Mouse (Mus musculus): ENCODE data around the gene Kcnh2. TPM values are rescaled to one million over a fixed set of nuclear protein-coding genes. Genes with fewer than 3 reads are reported as not detected.

The Kcnh2 gene
- polyA plus RNA-seq, 1 experiment: 5.5 TPM

GRCm38 (mm10) chr5:24343379-24343778 is 8.0 kb downstream of the Kcnh2 start:
- Histone ChIP-seq H3K27ac (ENCODE audit: insufficient read depth, low read length) (no peak overlapping the region), H3K4me1 (ENCODE audit: control insufficient read depth, insufficient read depth, insufficient read length) (peaks cover 16% of the 10 kb centered on the region), H3K27me3 (ENCODE audit: control insufficient read depth, insufficient read depth, low read length) (no peaks in the 10 kb centered on the region; the same call in 1 of the 2 replicates), H3K36me3 (ENCODE audit: control insufficient read depth, insufficient read depth, low read length) (no peaks in the 10 kb centered on the region), H3K4me3 (ENCODE audit: extremely low read depth, insufficient read depth, insufficient read length) (no peak overlapping the region)
- DNase-seq (ENCODE audit: low read depth in 1 of 2, low spot score in 2 of 2): no peak
- TF ChIP-seq CTCF (IDR thresholded peaks at IDR 0.05; ENCODE audit: extremely low read depth, insufficient read depth, insufficient read length, insufficient replicate concordance): no peak
- TF ChIP-seq POLR2A (IDR thresholded peaks at IDR 0.05; ENCODE audit: low read depth, low read length): no peak

DNA sequence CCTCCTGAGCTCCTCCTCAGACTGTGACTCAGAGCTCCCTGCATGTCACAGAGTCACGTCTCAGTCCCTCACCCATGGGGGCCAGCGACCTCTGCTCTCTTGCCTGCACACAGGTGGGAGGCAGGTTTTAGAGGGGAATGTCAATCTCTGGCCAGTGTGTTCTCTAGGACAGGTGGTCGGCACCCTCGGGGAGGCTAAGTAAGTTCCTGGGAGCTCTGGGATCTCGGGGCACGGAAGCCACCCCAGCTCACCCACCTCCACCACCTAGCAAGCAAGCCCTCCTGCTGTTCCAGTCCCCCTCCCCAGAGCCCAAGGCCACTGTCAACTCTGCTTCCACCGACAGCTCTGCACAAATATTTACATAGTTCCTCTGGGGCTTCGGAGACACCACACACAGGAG is 8.4 kb downstream of the Kcnh2 start:
- Histone ChIP-seq H3K4me3 (ENCODE audit: extremely low read depth, insufficient read depth, insufficient read length) (no peak overlapping the region), H3K4me1 (ENCODE audit: control insufficient read depth, insufficient read depth, insufficient read length) (peaks cover 13% of the 10 kb centered on the region; the same call in 1 of the 2 replicates), H3K27me3 (ENCODE audit: control insufficient read depth, insufficient read depth, low read length) (no peaks in the 10 kb centered on the region), H3K27ac (ENCODE audit: insufficient read depth, low read length) (no peak overlapping the region), H3K36me3 (ENCODE audit: control insufficient read depth, insufficient read depth, low read length) (no peaks in the 10 kb centered on the region)
- WGBS: 84% methylated on average over 8 of the region's 8 CpGs
- TF ChIP-seq CTCF (IDR thresholded peaks at IDR 0.05; ENCODE audit: extremely low read depth, insufficient read depth, insufficient read length, insufficient replicate concordance) (no peak), POLR2A (IDR thresholded peaks at IDR 0.05; ENCODE audit: low read depth, low read length) (no peak)
- no peak for DNase-seq (ENCODE audit: low read depth in 1 of 2, low spot score in 2 of 2)

DNA sequence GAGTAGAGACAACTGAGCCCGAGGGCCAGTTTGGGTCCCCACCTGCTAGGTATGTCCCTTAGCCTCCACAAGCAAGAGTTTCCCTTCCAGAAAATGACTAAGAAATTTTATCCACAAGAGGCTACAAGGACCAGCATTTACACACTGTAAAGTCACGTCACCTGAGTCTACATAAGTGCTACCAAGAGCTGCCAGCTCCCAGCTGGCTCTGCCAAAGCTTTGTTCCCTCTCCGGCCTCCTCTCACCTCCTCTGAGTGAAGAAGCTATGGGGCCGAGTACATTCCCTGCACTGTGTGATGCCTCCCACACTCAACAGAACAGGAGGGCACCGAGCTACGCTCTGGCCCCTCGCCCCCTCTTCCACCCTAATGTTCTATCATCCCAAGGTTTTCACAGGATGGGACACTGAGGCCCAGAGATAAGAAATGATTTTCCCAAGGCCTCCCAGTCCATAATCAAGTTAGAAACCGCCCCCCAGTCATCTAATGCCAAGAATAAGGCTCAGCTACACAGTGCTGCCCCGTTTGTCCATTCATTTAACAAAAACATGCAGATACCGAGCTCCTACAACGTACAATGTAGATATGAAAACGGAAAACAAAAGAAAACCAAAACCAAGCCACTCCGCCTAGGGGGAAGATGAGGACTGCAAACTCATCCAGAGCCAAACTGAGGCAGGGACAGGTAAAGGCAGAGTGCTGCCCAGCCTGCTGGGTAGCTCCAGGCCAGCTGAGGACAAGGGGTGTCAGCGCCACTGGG is 9.0 kb downstream of the Kcnh2 start:
- Histone ChIP-seq H3K36me3 (ENCODE audit: control insufficient read depth, insufficient read depth, low read length) (no peaks in the 10 kb centered on the region), H3K4me1 (ENCODE audit: control insufficient read depth, insufficient read depth, insufficient read length) (peaks cover 11% of the 10 kb centered on the region; the same call in 1 of the 2 replicates), H3K4me3 (ENCODE audit: extremely low read depth, insufficient read depth, insufficient read length) (no peak overlapping the region), H3K27me3 (ENCODE audit: control insufficient read depth, insufficient read depth, low read length) (no peaks in the 10 kb centered on the region), H3K27ac (ENCODE audit: insufficient read depth, low read length) (no peak overlapping the region)
- TF ChIP-seq CTCF (IDR thresholded peaks at IDR 0.05; ENCODE audit: extremely low read depth, insufficient read depth, insufficient read length, insufficient replicate concordance) (no peak), POLR2A (IDR thresholded peaks at IDR 0.05; ENCODE audit: low read depth, low read length) (no peak)
- WGBS: 87% methylated on average over 14 of the region's 14 CpGs
- DNase-seq (ENCODE audit: low read depth in 1 of 2, low spot score in 2 of 2): no peak

DNA sequence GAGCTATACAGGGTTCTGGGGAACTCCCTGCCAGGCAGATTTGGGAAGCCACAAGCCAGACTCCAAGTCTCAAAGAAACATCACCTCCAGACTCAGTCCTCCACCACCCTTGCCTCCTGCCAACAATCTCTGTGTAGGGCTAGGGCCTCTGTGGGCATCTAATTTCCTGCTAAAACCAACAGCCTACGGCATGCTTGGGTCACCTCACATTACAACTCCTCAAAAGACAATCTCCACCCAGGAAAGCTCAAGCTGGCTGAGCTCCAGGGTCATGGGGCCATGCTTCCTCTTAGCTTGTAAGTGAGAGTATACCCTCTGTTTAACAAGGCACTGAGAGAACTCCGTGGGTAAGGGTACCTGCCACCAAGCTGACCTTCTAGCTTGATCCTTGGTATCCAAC is 13.6 kb downstream of the Kcnh2 start:
- TF ChIP-seq CTCF (IDR thresholded peaks at IDR 0.05; ENCODE audit: extremely low read depth, insufficient read depth, insufficient read length, insufficient replicate concordance) (no peak), POLR2A (IDR thresholded peaks at IDR 0.05; ENCODE audit: low read depth, low read length) (no peak)
- 12% methylated on average over 2 of the region's 2 CpGs for WGBS
- no peaks in the 10 kb centered on the region for H3K27me3 ChIP-seq (ENCODE audit: control insufficient read depth, insufficient read depth, low read length)
- DNase-seq (ENCODE audit: low read depth in 1 of 2, low spot score in 2 of 2): no peak
- no peaks in the 10 kb centered on the region; the same call in 1 of the 2 replicates for H3K4me1 ChIP-seq (ENCODE audit: control insufficient read depth, insufficient read depth, insufficient read length)
- H3K4me3 ChIP-seq (ENCODE audit: extremely low read depth, insufficient read depth, insufficient read length): no peak overlapping the region
- H3K27ac ChIP-seq (ENCODE audit: insufficient read depth, low read length): no peak overlapping the region
- H3K36me3 ChIP-seq (ENCODE audit: control insufficient read depth, insufficient read depth, low read length): no peaks in the 10 kb centered on the region

- Histone ChIP-seq H3K4me1 (ENCODE audit: control insufficient read depth, insufficient read depth, insufficient read length) (no peaks in the 10 kb centered on the region; the same call in 1 of the 2 replicates), H3K27ac (ENCODE audit: insufficient read depth, low read length) (no peak overlapping the region), H3K4me3 (ENCODE audit: extremely low read depth, insufficient read depth, insufficient read length) (no peak overlapping the region), H3K36me3 (ENCODE audit: control insufficient read depth, insufficient read depth, low read length) (no peaks in the 10 kb centered on the region), H3K27me3 (ENCODE audit: control insufficient read depth, insufficient read depth, low read length) (no peaks in the 10 kb centered on the region)
- TF ChIP-seq POLR2A (IDR thresholded peaks at IDR 0.05; ENCODE audit: low read depth, low read length): no peak
- DNase-seq (ENCODE audit: low read depth in 1 of 2, low spot score in 2 of 2): no peak
- WGBS: 26% methylated on average over 9 of the region's 9 CpGs
These were observed 14.0 kb downstream of the Kcnh2 start for GRCm38 (mm10) chr5:24337366-24337765.

DNA sequence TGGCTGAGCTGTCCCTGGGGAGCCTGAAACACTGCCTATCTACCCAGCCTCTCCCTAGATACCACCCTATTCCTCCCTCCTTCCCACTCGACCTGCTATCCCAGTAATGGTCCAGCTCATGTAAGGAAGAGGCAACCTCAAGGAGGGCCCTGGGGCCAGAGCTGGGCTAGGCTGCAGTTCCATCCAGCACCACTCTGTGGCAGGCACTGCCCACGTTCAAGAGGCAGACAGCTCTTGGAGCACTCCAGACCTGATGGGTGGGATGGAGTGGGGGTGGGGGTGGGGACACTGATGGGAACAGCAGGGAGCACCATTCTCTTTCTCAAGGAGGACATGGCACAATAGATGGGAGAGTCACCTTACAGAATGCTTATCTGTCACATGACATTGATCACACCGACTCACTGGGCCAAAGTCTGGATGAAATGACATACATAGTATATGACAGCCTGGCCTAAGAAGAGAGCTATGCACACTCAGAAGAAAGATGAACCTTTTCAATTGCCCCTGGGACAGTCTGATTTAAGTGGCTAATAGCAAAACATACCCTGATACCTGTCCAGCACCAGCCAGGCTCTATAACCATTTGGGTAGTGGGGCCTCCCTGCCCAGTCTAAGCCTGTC is 15.4 kb downstream of the Kcnh2 start:
- peak; percentile 59; the same call in 1 of the 2 replicates for TF ChIP-seq CTCF (IDR thresholded peaks at IDR 0.05; ENCODE audit: extremely low read depth, insufficient read depth, insufficient read length, insufficient replicate concordance)
- no peak for TF ChIP-seq POLR2A (IDR thresholded peaks at IDR 0.05; ENCODE audit: low read depth, low read length)
- WGBS: 39% methylated on average over 3 of the region's 3 CpGs
- DNase-seq (ENCODE audit: low read depth in 1 of 2, low spot score in 2 of 2): no peak
- no peaks in the 10 kb centered on the region for H3K36me3 ChIP-seq (ENCODE audit: control insufficient read depth, insufficient read depth, low read length)
- H3K27me3 ChIP-seq (ENCODE audit: control insufficient read depth, insufficient read depth, low read length): no peaks in the 10 kb centered on the region
- H3K4me1 ChIP-seq (ENCODE audit: control insufficient read depth, insufficient read depth, insufficient read length): no peaks in the 10 kb centered on the region; the same call in 1 of the 2 replicates
- H3K4me3 ChIP-seq (ENCODE audit: extremely low read depth, insufficient read depth, insufficient read length): no peak overlapping the region
- H3K27ac ChIP-seq (ENCODE audit: insufficient read depth, low read length): no peak overlapping the region

- WGBS: 69% methylated on average over 3 of the region's 3 CpGs
- no peak for DNase-seq (ENCODE audit: low read depth in 1 of 2, low spot score in 2 of 2)
- Histone ChIP-seq H3K4me1 (ENCODE audit: control insufficient read depth, insufficient read depth, insufficient read length) (no peaks in the 10 kb centered on the region; the same call in 1 of the 2 replicates), H3K27me3 (ENCODE audit: control insufficient read depth, insufficient read depth, low read length) (no peaks in the 10 kb centered on the region), H3K27ac (ENCODE audit: insufficient read depth, low read length) (no peak overlapping the region), H3K36me3 (ENCODE audit: control insufficient read depth, insufficient read depth, low read length) (no peaks in the 10 kb centered on the region), H3K4me3 (ENCODE audit: extremely low read depth, insufficient read depth, insufficient read length) (no peak overlapping the region)
- TF ChIP-seq POLR2A (IDR thresholded peaks at IDR 0.05; ENCODE audit: low read depth, low read length) (no peak), CTCF (IDR thresholded peaks at IDR 0.05; ENCODE audit: extremely low read depth, insufficient read depth, insufficient read length, insufficient replicate concordance) (no peak)
These were observed 16.7 kb downstream of the Kcnh2 start for GRCm38 (mm10) chr5:24334749-24335148.

Measured in spleen, adult 2 months (tissue).